Mouse (Mus musculus) forebrain, embryonic 10.5 days (tissue): ENCODE data around the gene Zfp296. TPM values are rescaled to one million over a fixed set of nuclear protein-coding genes. Genes with fewer than 3 reads are reported as not detected.

Source experiments
- DNase-seq: peaks from one replicate; pipeline ENCODE4 v3.0.0-alpha.2; 2017; ENCODE audit warnings: low spot score; ENCODE audit errors: extremely low spot score
- H3K27ac ChIP-seq: fragments of 300-500 bp; sonication (generic); 2 replicates; pipeline ENCODE4 v1.5.1; 2016; ENCODE audit warnings: mild to moderate bottlenecking
- H3K27me3 ChIP-seq: fragments of 300-500 bp; sonication (generic); 2 replicates; pipeline ENCODE4 v1.6.1; 2016; ENCODE audit warnings: mild to moderate bottlenecking; ENCODE audit not compliant: poor library complexity, severe bottlenecking
- H3K36me3 ChIP-seq: fragments of 300-500 bp; sonication (generic); replicated peaks from 2 replicates; pipeline ENCODE4 v1.6.1; 2016; ENCODE audit warnings: mild to moderate bottlenecking, moderate library complexity
- H3K4me1 ChIP-seq: fragments of 300-500 bp; sonication (generic); 2 replicates; pipeline ENCODE4 v1.6.1; 2016
- H3K4me3 ChIP-seq: fragments of 300-500 bp; sonication (generic); 2 replicates; pipeline ENCODE4 v1.5.1; 2016; ENCODE audit warnings: mild to moderate bottlenecking, moderate library complexity
- H3K9me3 ChIP-seq: fragments of 300-500 bp; sonication (generic); 2 replicates; pipeline ENCODE4 v1.6.1; 2016; ENCODE audit warnings: mild to moderate bottlenecking, moderate library complexity
- WGBS: fragments of 180-500 bp; shearing (Covaris S2); methylation state at CpG from one replicate; pipeline ENCODE4 v1.1.7; 2016; 5-methylcytosine and 5-hydroxymethylcytosine counted together
- polyA plus RNA-seq: library from polyadenylated mRNA; unstranded; fragments of >200 nt; fragmentation: Nextera tagmentation; extraction: Ambion mirVana; gene quantifications from 2 replicates; pipeline ENCODE4 v1.2.1, GENCODE M21; 2016

Zfp296 gene
- polyA plus RNA-seq = 0.30 and 0.47 TPM in 2 replicates

DNA sequence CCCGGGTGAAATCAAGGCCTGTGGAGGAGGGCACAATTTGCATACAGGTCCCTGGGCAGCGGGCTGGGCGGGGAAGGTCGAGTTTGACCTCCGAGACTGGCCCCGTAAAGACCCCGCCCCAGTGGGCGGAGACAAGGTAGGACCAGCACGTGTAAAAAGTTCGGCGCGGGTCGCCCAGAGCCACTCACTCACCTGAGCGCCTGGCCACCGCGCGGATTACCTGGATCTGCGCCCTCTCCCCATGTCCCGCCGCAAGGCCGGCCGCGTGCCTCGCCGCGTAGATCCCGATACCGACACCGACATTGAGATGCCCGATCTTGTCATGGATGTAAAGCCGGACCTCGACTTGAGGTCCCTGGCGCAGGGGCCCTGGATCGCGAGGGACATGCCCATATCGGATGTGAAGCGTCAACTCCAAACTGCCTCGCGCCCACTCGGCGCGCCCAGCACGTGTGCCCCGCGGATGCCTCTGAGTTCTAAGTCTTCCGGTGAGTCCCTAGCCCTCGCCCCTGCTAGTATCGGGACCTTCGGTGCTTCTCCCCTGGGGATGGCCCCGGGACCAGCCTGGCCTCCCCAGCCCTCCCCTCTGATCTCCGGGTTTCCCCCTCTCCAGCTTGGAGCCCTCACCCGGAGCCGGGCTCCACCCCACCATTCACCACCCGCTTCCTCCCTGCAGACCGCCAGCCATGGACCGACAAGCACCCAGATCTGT, at the start of gene Zfp296, which contains the start of gene Gemin7:
TSS of gene Zfp296 (plus strand) at position 147 of the 712 bp plus-strand sequence.
TSS of gene Gemin7 (minus strand) at position 455 of the 712 bp plus-strand sequence.
- WGBS = under 1% methylated on average over 55 of the region's 56 CpGs
- H3K4me3 ChIP-seq = peak within 1 kb of the TSS; percentile 50
- peaks cover 26% of the 10 kb centered on the region for H3K36me3 ChIP-seq
- H3K4me1 ChIP-seq = peaks cover 30% of the 10 kb centered on the region
- no peaks in the 10 kb centered on the region for H3K9me3 ChIP-seq
- H3K27me3 ChIP-seq = peaks cover 64% of the 10 kb centered on the region
- H3K27ac ChIP-seq = no peak within 1 kb of the TSS
- peak; percentile 37 for DNase-seq

- H3K4me3 ChIP-seq = no peak overlapping the region
- H3K27ac ChIP-seq = no peak overlapping the region
- peaks cover 3% of the 10 kb centered on the region for H3K27me3 ChIP-seq
- H3K36me3 ChIP-seq = peaks cover 78% of the 10 kb centered on the region
- 87% methylated on average over 10 of the region's 10 CpGs for WGBS
- DNase-seq = no peak
- H3K4me1 ChIP-seq = no peaks in the 10 kb centered on the region
- no peaks in the 10 kb centered on the region for H3K9me3 ChIP-seq
Measured at GRCm38 (mm10) chr7:19531077-19531476, 46.0 kb upstream of the Zfp296 start.

GRCm38 (mm10) chr7:19532240-19532639, 44.8 kb upstream of the Zfp296 start:
- peaks cover 83% of the 10 kb centered on the region for H3K36me3 ChIP-seq
- H3K4me1 ChIP-seq = no peaks in the 10 kb centered on the region
- WGBS = 93% methylated on average over 14 of the region's 14 CpGs
- H3K27me3 ChIP-seq = no peaks in the 10 kb centered on the region
- no peak overlapping the region for H3K4me3 ChIP-seq
- no peak overlapping the region for H3K27ac ChIP-seq
- no peaks in the 10 kb centered on the region for H3K9me3 ChIP-seq
- no peak for DNase-seq

GRCm38 (mm10) chr7:19534676-19535075, 42.4 kb upstream of the Zfp296 start:
- DNase-seq = no peak
- Histone ChIP-seq H3K9me3 (no peaks in the 10 kb centered on the region), H3K27me3 (no peaks in the 10 kb centered on the region), H3K36me3 (peaks cover 80% of the 10 kb centered on the region), H3K27ac (no peak overlapping the region), H3K4me1 (no peaks in the 10 kb centered on the region), H3K4me3 (no peak overlapping the region)
- 94% methylated on average over 10 of the region's 10 CpGs for WGBS

DNA sequence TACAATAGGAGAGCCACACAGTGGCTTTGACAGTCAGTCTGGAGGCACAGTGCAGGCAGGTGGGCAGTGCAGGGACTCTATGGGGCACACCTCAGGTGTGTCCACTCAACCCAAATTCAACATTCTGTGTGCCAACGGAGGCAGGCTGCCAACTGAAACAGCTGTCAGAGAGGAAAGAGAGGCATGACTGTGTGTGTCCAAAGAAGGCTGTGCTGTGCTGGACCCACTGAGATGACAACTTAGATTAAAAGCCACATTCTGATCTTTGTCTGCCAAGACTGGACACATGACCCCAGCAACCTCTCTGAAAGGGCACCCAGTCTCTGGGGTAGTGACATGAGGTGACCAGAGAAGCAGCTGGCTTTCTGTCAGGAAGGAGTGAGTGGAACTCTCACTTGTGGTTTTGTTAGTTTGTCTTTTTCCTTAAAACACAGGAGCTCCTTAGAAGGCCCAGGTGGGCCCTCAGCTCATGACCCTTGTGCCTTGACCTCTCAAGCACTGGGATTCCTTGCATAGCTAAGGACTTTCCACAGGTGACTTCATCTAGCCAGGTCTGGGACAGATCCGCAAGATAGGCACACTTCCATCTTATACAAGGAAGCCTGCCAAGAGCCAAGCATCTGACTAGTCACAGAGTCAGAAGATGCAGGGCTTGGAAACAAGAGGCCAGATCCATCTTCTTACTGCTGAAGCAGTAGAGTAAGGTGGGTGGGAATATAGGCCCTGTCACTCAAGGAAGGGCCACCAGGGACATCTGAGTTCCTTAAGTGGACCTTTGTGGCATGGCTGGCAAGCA, 36.1 kb upstream of the Zfp296 start:
- Histone ChIP-seq H3K9me3 (no peaks in the 10 kb centered on the region), H3K36me3 (peaks cover 21% of the 10 kb centered on the region), H3K4me1 (peaks cover 16% of the 10 kb centered on the region), H3K27me3 (no peaks in the 10 kb centered on the region), H3K27ac (no peak overlapping the region), H3K4me3 (no peak overlapping the region)
- 94% methylated on average over 2 of the region's 2 CpGs for WGBS
- DNase-seq = no peak

DNA sequence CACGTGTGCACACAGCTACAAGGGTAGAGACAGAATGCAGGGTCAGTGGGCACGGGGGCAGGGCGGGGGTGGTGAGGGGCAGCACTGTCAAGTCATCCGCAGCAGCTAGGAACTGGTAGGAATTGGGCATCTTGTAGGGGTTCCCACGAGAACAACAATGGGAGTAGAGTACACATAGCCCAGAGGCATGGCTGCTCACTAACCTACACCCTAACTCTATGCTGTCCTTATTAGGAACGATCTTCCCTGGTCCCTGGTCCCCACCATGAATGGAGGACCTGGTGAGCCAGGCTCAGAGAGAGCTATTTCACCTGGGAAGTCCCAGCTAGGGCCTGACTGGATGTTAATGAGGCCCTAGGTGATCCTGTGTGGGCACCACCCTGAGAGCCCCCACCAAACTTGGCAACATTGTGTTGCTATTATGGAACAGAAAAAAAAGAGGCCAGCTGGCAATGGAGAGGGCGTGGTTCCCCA, 35.4 kb upstream of the Zfp296 start:
- Histone ChIP-seq H3K4me1 (peaks cover 16% of the 10 kb centered on the region), H3K9me3 (no peaks in the 10 kb centered on the region), H3K27ac (no peak overlapping the region), H3K4me3 (no peak overlapping the region), H3K27me3 (no peaks in the 10 kb centered on the region), H3K36me3 (peaks cover 18% of the 10 kb centered on the region)
- WGBS = 87% methylated on average over 7 of the region's 7 CpGs
- no peak for DNase-seq

DNA sequence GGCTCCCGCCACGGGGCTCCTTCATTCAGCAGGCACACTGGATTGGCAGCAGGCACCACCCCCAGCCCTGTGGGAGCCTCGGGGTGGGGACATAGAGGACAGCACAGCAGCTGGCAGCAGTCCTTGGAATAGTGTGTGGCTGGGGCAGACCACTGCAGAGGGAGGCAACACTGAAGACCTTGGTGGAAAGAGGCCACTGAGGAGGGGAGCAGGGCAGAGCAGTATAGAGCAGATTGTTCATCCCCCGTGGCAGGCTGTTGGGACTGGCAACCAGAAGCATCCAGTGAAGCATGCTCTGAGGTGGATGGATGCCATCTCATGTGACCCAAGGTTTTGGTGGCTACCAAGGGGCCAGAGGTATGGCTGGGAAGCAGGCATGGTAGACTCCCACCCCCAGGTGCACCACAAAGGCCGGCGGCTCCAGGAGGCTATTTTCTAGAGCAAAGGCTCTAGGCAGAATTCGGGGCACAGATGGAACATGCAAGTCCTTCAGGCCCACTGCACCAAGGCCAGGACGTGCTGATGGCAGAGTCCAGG, 34.9 kb upstream of the Zfp296 start:
- no peak overlapping the region for H3K27ac ChIP-seq

DNA sequence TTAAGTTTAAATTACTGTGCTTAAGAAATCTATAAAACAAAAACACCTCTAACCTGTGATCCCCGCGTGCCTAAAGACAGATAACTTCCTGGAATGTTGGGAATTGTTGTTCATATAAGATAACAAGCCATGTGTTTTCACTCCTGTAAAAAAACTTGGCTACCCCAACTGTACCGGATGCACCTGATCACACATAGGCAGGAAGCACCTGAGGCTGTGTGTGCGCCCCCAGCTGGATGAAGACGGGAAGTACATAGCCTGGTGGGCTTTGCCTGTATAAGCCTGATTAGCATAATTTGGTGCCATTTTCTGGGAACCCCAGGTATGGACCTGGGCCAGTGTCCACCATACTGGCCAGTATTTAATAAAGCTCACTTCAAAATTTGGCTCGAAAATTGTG, 33.5 kb upstream of the Zfp296 start:
- Histone ChIP-seq H3K4me1 (peaks cover 16% of the 10 kb centered on the region), H3K27ac (no peak overlapping the region), H3K27me3 (no peaks in the 10 kb centered on the region), H3K4me3 (no peak overlapping the region), H3K36me3 (peaks cover 9% of the 10 kb centered on the region; the same call in 1 of the 2 replicates), H3K9me3 (no peaks in the 10 kb centered on the region)
- no peak for DNase-seq
- 63% methylated on average over 6 of the region's 6 CpGs for WGBS

More for the DNA sequence above, 34.9 kb upstream of the Zfp296 start:
- Histone ChIP-seq H3K27me3 (no peaks in the 10 kb centered on the region), H3K4me3 (no peak overlapping the region), H3K9me3 (no peaks in the 10 kb centered on the region), H3K4me1 (peaks cover 16% of the 10 kb centered on the region), H3K36me3 (peaks cover 16% of the 10 kb centered on the region)
- DNase-seq = no peak
- 78% methylated on average over 8 of the region's 8 CpGs for WGBS

GRCm38 (mm10) chr7:19546007-19546406, 31.1 kb upstream of the Zfp296 start:
- 85% methylated on average over 3 of the region's 3 CpGs for WGBS
- DNase-seq = no peak
- Histone ChIP-seq H3K4me3 (no peak overlapping the region), H3K9me3 (no peaks in the 10 kb centered on the region), H3K27ac (no peak overlapping the region), H3K4me1 (peaks cover 16% of the 10 kb centered on the region), H3K27me3 (no peaks in the 10 kb centered on the region), H3K36me3 (peaks cover 10% of the 10 kb centered on the region)

GRCm38 (mm10) chr7:19547344-19547969, 29.6 kb upstream of the Zfp296 start:
- no peak overlapping the region for H3K27ac ChIP-seq
- peaks cover 20% of the 10 kb centered on the region for H3K36me3 ChIP-seq
- no peak for DNase-seq
- no peaks in the 10 kb centered on the region for H3K9me3 ChIP-seq
- H3K4me1 ChIP-seq = peaks cover 2% of the 10 kb centered on the region; the same call in 1 of the 2 replicates
- no peaks in the 10 kb centered on the region for H3K27me3 ChIP-seq
- no peak overlapping the region for H3K4me3 ChIP-seq
- 71% methylated on average over 2 of the region's 2 CpGs for WGBS

DNA sequence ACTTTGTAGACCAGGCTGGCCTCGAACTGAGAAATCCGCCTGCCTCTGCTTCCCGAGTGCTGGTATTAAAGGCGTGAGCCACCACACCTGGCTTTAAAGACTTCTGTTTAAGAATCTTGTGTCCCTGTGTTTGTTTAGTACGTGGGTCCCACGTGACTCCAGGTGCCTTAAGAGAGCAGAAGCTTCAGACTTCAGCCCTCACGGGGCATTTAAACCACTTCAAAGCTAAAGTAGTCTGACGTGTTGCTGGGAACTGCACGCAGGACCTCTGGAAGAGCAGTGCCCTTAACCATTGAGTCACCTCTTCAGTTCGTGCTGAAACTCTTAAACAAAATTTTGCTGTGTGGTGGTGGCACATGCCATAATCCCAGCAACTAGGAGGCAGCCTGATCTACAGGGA, 27.7 kb upstream of the Zfp296 start:
- Histone ChIP-seq H3K9me3 (no peaks in the 10 kb centered on the region), H3K27ac (no peak overlapping the region), H3K4me3 (no peak overlapping the region), H3K4me1 (no peaks in the 10 kb centered on the region), H3K27me3 (no peaks in the 10 kb centered on the region), H3K36me3 (peaks cover 39% of the 10 kb centered on the region)
- whole genome bisulfite sequencing = 93% methylated on average over 10 of the region's 10 CpGs
- no peak for DNase-seq

DNA sequence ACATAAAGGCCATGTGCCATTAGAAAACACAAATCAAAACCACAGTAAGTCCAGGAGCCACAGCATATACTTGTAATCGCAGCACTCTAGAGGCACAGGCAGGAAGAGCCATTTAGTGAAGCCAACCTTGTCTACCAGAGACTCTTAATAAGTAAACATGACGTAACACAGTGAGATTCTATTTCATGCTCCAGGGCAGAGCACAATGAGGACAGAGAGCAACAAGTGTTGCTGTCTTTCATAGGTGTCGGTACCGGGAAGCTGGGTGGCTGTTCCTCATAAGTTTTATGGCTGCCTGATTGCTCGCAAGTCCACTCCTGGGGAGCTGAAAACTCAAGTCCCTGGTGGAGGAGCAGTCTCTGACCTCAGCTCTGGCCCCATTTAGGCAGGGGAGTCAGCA, 25.5 kb upstream of the Zfp296 start:
- H3K36me3 ChIP-seq = peaks cover 61% of the 10 kb centered on the region
- 87% methylated on average over 5 of the region's 5 CpGs for WGBS
- no peak for DNase-seq

More for the DNA sequence above, 25.5 kb upstream of the Zfp296 start:
- H3K27ac ChIP-seq = no peak overlapping the region
- H3K27me3 ChIP-seq = no peaks in the 10 kb centered on the region
- H3K9me3 ChIP-seq = no peaks in the 10 kb centered on the region
- H3K4me1 ChIP-seq = no peaks in the 10 kb centered on the region
- no peak overlapping the region for H3K4me3 ChIP-seq
